Mouse (Mus musculus) CD4-positive helper T cell, adult 2 months (primary cell): ENCODE results near the gene Olfr1412.

ENCODE experiments used
- DNase-seq: peaks from one replicate; pipeline ENCODE4 v3.0.0-alpha.2; 2012; ENCODE audit warnings: low read depth, missing footprints, low spot score

The Olfr1412 gene

DNA sequence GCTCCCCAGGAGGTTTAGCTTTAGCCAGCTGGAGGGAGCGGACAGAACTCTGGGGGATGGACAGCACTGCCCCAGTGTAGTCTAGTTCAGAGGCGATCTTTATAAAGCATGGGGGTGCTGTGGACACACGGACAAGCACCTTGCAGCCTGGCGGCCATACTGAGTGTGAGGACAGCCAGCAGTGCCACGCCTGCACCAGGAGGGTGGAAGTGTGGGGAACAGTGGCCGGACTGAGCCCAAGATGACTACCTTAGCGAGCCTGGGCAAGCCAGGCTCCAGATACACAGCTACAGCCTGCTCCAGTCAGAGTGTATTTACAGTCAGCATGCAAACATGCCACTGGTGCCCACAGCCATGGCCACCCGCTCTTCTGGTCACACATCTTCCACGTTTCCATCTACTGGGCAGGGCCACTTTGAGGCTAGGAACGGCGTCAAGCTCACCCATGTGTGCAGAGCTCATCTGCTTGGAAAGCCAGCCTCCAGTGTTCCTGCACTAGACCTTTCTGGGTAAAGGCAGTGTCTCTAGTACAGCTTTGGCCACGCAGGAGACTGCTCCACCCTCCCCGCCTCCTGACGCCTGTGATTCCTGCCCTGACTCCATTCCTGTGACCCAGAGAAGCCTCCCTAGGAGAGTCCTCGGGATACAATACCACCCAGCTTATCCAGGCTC, 52.1 kb downstream of the Olfr1412 start:
- no peak for DNase-seq

DNA sequence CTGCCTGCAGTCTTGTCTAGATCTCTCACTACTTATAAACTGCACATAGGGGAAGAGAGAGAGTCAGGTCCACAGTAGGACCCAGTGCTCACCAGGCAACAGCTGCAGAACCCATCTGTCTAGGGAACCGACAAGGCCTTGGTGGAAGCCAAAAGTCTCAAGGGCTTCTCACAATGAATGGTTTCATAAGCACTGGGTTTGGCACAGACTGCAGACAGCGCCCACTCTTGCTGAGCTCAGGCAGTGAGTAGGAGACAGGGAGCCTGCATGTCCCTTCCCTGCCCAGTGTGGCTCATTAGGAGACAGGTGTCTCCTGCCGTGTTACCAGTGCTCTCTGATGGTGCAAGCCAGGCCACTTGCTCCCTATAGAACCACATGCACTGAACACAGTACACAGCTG, 52.6 kb downstream of the Olfr1412 start:
- DNase-seq, result no peak

DNA sequence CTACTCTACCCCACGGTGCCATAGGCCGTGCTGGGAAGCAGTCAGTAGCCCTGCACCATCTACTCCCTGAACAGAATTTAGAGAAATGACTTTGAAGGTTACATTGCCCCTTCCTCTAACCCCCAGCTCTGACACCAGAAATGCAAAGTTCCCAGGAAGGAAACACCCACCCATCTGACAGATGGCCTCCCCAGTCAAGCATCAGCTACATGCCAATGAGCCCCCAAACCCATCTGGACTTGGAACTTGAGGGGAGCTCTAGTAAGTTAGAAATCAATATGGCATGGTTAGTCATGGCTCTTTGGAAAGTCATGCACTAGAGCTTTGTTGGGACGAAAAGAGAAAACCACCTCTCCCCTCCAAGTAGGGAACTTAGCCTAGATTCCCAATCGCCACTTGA, 53.2 kb downstream of the Olfr1412 start:
- no peak for DNase-seq

DNA sequence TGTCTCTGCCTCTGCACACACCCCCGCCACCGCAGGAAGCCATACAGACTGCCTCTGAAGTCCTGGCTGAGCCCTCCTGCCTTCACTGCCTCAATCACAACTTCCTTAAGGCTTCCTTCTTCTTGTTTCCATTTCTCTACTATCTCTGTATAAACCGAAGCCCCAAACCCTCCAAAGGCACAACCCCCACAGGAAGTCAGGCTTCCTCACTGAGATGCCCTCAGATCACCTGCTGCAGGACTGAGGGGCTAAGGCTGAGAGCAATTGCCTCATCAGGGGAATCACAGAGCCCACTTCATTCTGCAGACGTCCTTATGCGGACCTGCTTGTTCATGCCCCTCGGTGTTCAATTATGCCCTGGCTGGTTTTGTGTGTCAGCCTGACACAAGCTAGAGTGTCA, 54.8 kb downstream of the Olfr1412 start:
- DNase-seq, result peak; percentile 53
